Mouse (Mus musculus): ENCODE measurements at regions not wholly inside any gene's neighbourhood (a gene's known extent, or its start where the extent isn't known, plus 50 kb on each side); places are given as distances from the start of the nearest gene placed in this dataset.

- DNase-seq, result no peak
- intact Hi-C loops (cut with DNase I), result no loop called here
These were observed 401.6 kb upstream of the Nmur2 start for GRCm38 (mm10) chr11:56442381-56442780.

- DNase-seq, result no peak
- intact Hi-C loops (cut with DNase I), result no loop called here
These were observed 400.3 kb upstream of the Nmur2 start for GRCm38 (mm10) chr11:56441071-56441470.

GRCm38 (mm10) chr11:56431089-56431488 lies 390.3 kb upstream of the Nmur2 start:
- no peak for DNase-seq
- intact Hi-C loops (cut with DNase I), result no loop called here

GRCm38 (mm10) chr11:56384761-56385160 lies 344.0 kb upstream of the Nmur2 start:
- intact Hi-C loops (cut with DNase I), result no loop called here
- DNase-seq, result no peak

- DNase-seq, result no peak
- intact Hi-C loops (cut with DNase I), result no loop called here
These were observed 336.7 kb upstream of the Nmur2 start for GRCm38 (mm10) chr11:56377535-56377934.

GRCm38 (mm10) chr11:56374329-56374728 lies 333.5 kb upstream of the Nmur2 start:
- DNase-seq, result no peak
- intact Hi-C loops (cut with DNase I), result no loop called here

- intact Hi-C loops (cut with DNase I), result no loop called here
These were observed 332.8 kb upstream of the Nmur2 start for GRCm38 (mm10) chr11:56373624-56374023.

GRCm38 (mm10) chr11:56357690-56358089 lies 316.9 kb upstream of the Nmur2 start:
- no peak for DNase-seq
- intact Hi-C loops (cut with DNase I), result no loop called here

More at GRCm38 (mm10) chr11:56373624-56374023, 332.8 kb upstream of the Nmur2 start:
- no peak for DNase-seq

- no peak for DNase-seq
- intact Hi-C loops (cut with DNase I), result no loop called here
These were observed 311.1 kb upstream of the Nmur2 start for GRCm38 (mm10) chr11:56351798-56352366.

- no peak for DNase-seq
These were observed 310.4 kb upstream of the Nmur2 start for GRCm38 (mm10) chr11:56351231-56351630.

GRCm38 (mm10) chr11:56349766-56350165 lies 309.0 kb upstream of the Nmur2 start:
- intact Hi-C loops (cut with DNase I), result no loop called here
- no peak for DNase-seq

More at GRCm38 (mm10) chr11:56351231-56351630, 310.4 kb upstream of the Nmur2 start:
- intact Hi-C loops (cut with DNase I), result no loop called here

GRCm38 (mm10) chr11:56348408-56348807 lies 307.6 kb upstream of the Nmur2 start:
- no peak for DNase-seq
- intact Hi-C loops (cut with DNase I), result no loop called here

GRCm38 (mm10) chr11:56343083-56343482 lies 302.3 kb upstream of the Nmur2 start:
- intact Hi-C loops (cut with DNase I), result no loop called here

GRCm38 (mm10) chr11:56341731-56342130 lies 300.9 kb upstream of the Nmur2 start:
- DNase-seq, result no peak
- intact Hi-C loops (cut with DNase I), result no loop called here

More at GRCm38 (mm10) chr11:56343083-56343482, 302.3 kb upstream of the Nmur2 start:
- no peak for DNase-seq

- intact Hi-C loops (cut with DNase I), result no loop called here
- no peak for DNase-seq
These were observed 300.2 kb upstream of the Nmur2 start for GRCm38 (mm10) chr11:56341040-56341439.

- intact Hi-C loops (cut with DNase I), result no loop called here
- DNase-seq, result no peak
These were observed 297.7 kb upstream of the Nmur2 start for GRCm38 (mm10) chr11:56338511-56338910.

GRCm38 (mm10) chr11:56335937-56336336 lies 295.1 kb upstream of the Nmur2 start:
- no peak for DNase-seq
- intact Hi-C loops (cut with DNase I), result no loop called here

- DNase-seq, result no peak
- intact Hi-C loops (cut with DNase I), result no loop called here
These were observed 279.5 kb upstream of the Nmur2 start for GRCm38 (mm10) chr11:56320293-56320692.

- no peak for DNase-seq
- intact Hi-C loops (cut with DNase I), result no loop called here
These were observed 274.6 kb upstream of the Nmur2 start for GRCm38 (mm10) chr11:56315221-56315987.

GRCm38 (mm10) chr11:56309549-56309948 lies 268.7 kb upstream of the Nmur2 start:
- no peak for DNase-seq
- intact Hi-C loops (cut with DNase I), result no loop called here

GRCm38 (mm10) chr11:56308383-56309105 lies 267.7 kb upstream of the Nmur2 start:
- intact Hi-C loops (cut with DNase I), result no loop called here
- DNase-seq, result no peak

GRCm38 (mm10) chr11:56307051-56307450 lies 266.2 kb upstream of the Nmur2 start:
- intact Hi-C loops (cut with DNase I), result no loop called here
- DNase-seq, result no peak
